Mouse (Mus musculus) CH12.LX (cell line): Measurements from ENCODE around the gene Map3k11. TPM values are rescaled to one million over a fixed set of nuclear protein-coding genes. Genes with fewer than 3 reads are reported as not detected.

Source experiments
- DNase-seq: peaks from one replicate; pipeline ENCODE4 v3.0.0-alpha.2; 2013; ENCODE audit errors: extremely low read depth
- H3K27ac ChIP-seq: 2 replicates; pipeline ENCODE4 v1.5.1; 2012; ENCODE audit warnings: low read depth, mild to moderate bottlenecking, control low read depth, moderate library complexity; ENCODE audit not compliant: insufficient read depth
- H3K27me3 ChIP-seq: replicated peaks from 2 replicates; pipeline ENCODE3; 2012; ENCODE audit warnings: inconsistent platforms
- H3K36me3 ChIP-seq, 2 experiments: replicated peaks in 1 of 2; 2 replicates each; pipeline versions ENCODE3 to v1.6.1; 2012; ENCODE audit warnings: inconsistent platforms in 1 of 2, low read length in 1 of 2, mild to moderate bottlenecking in 1 of 2, mixed read lengths in 1 of 2, moderate library complexity in 1 of 2; ENCODE audit not compliant: control insufficient read depth in 1 of 2, insufficient read depth in 1 of 2
- H3K4me1 ChIP-seq, 2 experiments: 2 replicates each; pipeline ENCODE4 v1.6.1; 2012; ENCODE audit warnings: inconsistent platforms in 1 of 2, moderate library complexity in 1 of 2; ENCODE audit not compliant: insufficient read depth in 2 of 2, control insufficient read depth in 1 of 2
- H3K4me2 ChIP-seq: 2 replicates; pipeline ENCODE4 v1.6.1; 2012; ENCODE audit warnings: low read depth, mild to moderate bottlenecking, control low read depth; ENCODE audit not compliant: poor library complexity, insufficient read depth, severe bottlenecking
- H3K4me3 ChIP-seq, 3 experiments: fragments of 150-350 bp in 1 of 3; sonication (generic) in 1 of 3; replicated peaks in 1 of 3; 2 replicates each; pipeline versions ENCODE3 to v1.5.1; 2011 to 2012; ENCODE audit warnings: low read depth in 2 of 3, low read length in 2 of 3, mild to moderate bottlenecking in 2 of 3, moderate library complexity in 2 of 3, control low read depth in 1 of 3, improper control_type of control experiment in 1 of 3, inconsistent platforms in 1 of 3, mixed read lengths in 1 of 3; ENCODE audit not compliant: poor library complexity in 1 of 3
- H3K79me2 ChIP-seq: replicated peaks from 2 replicates; pipeline ENCODE4 v1.6.1; 2012; ENCODE audit warnings: mild to moderate bottlenecking, moderate library complexity; ENCODE audit not compliant: control insufficient read depth, poor library complexity, insufficient read depth, severe bottlenecking; ENCODE audit errors: extremely low read depth
- H3K9ac ChIP-seq: 2 replicates; pipeline ENCODE4 v1.6.1; 2012; ENCODE audit warnings: low read depth, mild to moderate bottlenecking, control low read depth, moderate library complexity; ENCODE audit not compliant: insufficient read depth
- H3K9me3 ChIP-seq: replicated peaks from 2 replicates; pipeline ENCODE3; 2012; ENCODE audit warnings: low read length, inconsistent platforms, mixed read lengths
- BHLHE40 ChIP-seq: IDR thresholded peaks from 2 replicates; pipeline ENCODE4 v1.6.1; 2011; ENCODE audit warnings: mild to moderate bottlenecking, low read depth, low read length, improper control_type of control experiment
- CHD1 ChIP-seq: IDR thresholded peaks from 2 replicates; pipeline ENCODE4 v1.6.1; 2012; ENCODE audit warnings: low read depth, low read length, improper control_type of control experiment, inconsistent platforms
- CHD2 ChIP-seq: IDR thresholded peaks from 2 replicates; pipeline ENCODE4 v1.6.1; 2011; ENCODE audit warnings: low read length, improper control_type of control experiment
- ELF1 ChIP-seq: IDR thresholded peaks from 2 replicates; pipeline ENCODE4 v1.6.1; 2014; ENCODE audit warnings: low read depth, mild to moderate bottlenecking, inconsistent platforms, low read length, improper control_type of control experiment
- EP300 ChIP-seq: IDR thresholded peaks from 2 replicates; pipeline ENCODE4 v1.6.1; 2011; ENCODE audit warnings: low read length, improper control_type of control experiment
- ETS1 ChIP-seq: conservative IDR thresholded peaks from 2 replicates; pipeline ENCODE4 v1.6.1; 2012; ENCODE audit warnings: low read depth, mild to moderate bottlenecking, inconsistent platforms, low read length, improper control_type of control experiment, moderate library complexity
- GABPA ChIP-seq: IDR thresholded peaks from 2 replicates; pipeline ENCODE4 v1.6.1; 2012; ENCODE audit warnings: low read depth, low read length, improper control_type of control experiment, inconsistent platforms; ENCODE audit not compliant: insufficient replicate concordance
- MAX ChIP-seq: IDR thresholded peaks from 2 replicates; pipeline ENCODE4 v1.6.1; 2011; ENCODE audit warnings: low read length, improper control_type of control experiment
- MAZ ChIP-seq: IDR thresholded peaks from 2 replicates; pipeline ENCODE4 v1.6.1; 2012; ENCODE audit warnings: low read depth, mild to moderate bottlenecking, inconsistent platforms, low read length, improper control_type of control experiment, moderate library complexity
- MEF2A ChIP-seq: IDR thresholded peaks from 2 replicates; pipeline ENCODE4 v1.6.1; 2014; ENCODE audit warnings: low read depth, mild to moderate bottlenecking, inconsistent platforms, low read length, improper control_type of control experiment, borderline replicate concordance
- MXI1 ChIP-seq: IDR thresholded peaks from 2 replicates; pipeline ENCODE4 v1.6.1; 2011; ENCODE audit warnings: mild to moderate bottlenecking, low read depth, low read length, improper control_type of control experiment
- MYC ChIP-seq: IDR thresholded peaks from 2 replicates; pipeline ENCODE4 v1.6.1; 2011; ENCODE audit warnings: low read depth, mild to moderate bottlenecking, improper control_type of control experiment, low read length
- NRF1 ChIP-seq: IDR thresholded peaks from 2 replicates; pipeline ENCODE4 v1.6.1; 2014; ENCODE audit warnings: low read depth, mild to moderate bottlenecking, inconsistent platforms, low read length, improper control_type of control experiment, moderate library complexity
- POLR2A ChIP-seq: IDR thresholded peaks from 2 replicates; pipeline ENCODE4 v1.6.1; 2011; ENCODE audit warnings: low read depth, mild to moderate bottlenecking, improper control_type of control experiment, low read length
- SIN3A ChIP-seq: IDR thresholded peaks from 2 replicates; pipeline ENCODE4 v1.6.1; 2012; ENCODE audit warnings: low read length, improper control_type of control experiment, inconsistent platforms
- TBP ChIP-seq: conservative IDR thresholded peaks from 2 replicates; pipeline ENCODE4 v1.6.1; 2011; ENCODE audit warnings: low read depth, low read length, improper control_type of control experiment
- TCF12 ChIP-seq: IDR thresholded peaks from 2 replicates; pipeline ENCODE4 v1.6.1; 2014; ENCODE audit warnings: low read depth, mild to moderate bottlenecking, inconsistent platforms, low read length, improper control_type of control experiment
- USF1 ChIP-seq: IDR thresholded peaks from 2 replicates; pipeline ENCODE4 v1.6.1; 2014; ENCODE audit warnings: low read depth, mild to moderate bottlenecking, inconsistent platforms, low read length, improper control_type of control experiment
- USF2 ChIP-seq: conservative IDR thresholded peaks from 2 replicates; pipeline ENCODE4 v1.6.1; 2011; ENCODE audit warnings: low read depth, low read length, improper control_type of control experiment
- ZMIZ1 ChIP-seq: IDR thresholded peaks from 2 replicates; pipeline ENCODE4 v1.6.1; 2012; ENCODE audit warnings: low read depth, mild to moderate bottlenecking, inconsistent platforms, low read length, improper control_type of control experiment
- dilution Hi-C: fragments of 300-500 bp; cut with MboI; formaldehyde crosslinking; loops from 2 replicates; pipeline ENCODE4 v1.14.3; 2020; ENCODE audit warnings: low sequenced_read_pairs; ENCODE audit not compliant: extremely low pct_unique_long_range_greater_than_20kb, extremely low pct_ligation_motif_present
- in situ Hi-C: fragments of 300-500 bp; cut with MboI; formaldehyde crosslinking; loops from 3 replicates; pipeline ENCODE4 v1.14.3; 2019; ENCODE audit warnings: low sequenced_read_pairs, low pct_ligation_motif_present, low pct_unique_long_range_greater_than_20kb, mixed read lengths
- polyA plus RNA-seq: library from polyadenylated mRNA; unstranded; fragments of >175 nt; gene quantifications from 2 replicates; pipeline ENCODE4 v1.2.1, GENCODE M21; 2012; ENCODE audit warnings: low read depth; ENCODE audit not compliant: insufficient read length
- total RNA-seq, 2 experiments: library from RNA; depleted of rRNA; stranded (reverse); fragments of 300-350 nt in 1 of 2; fragments of >200 nt in 1 of 2; gene quantifications; 2 replicates each; pipeline ENCODE4 v1.2.3; 2012 to 2014

Map3k11 gene
- total and polyA plus RNA-seq, 3 experiments: 6.0 to 16.0 (median 13.5) TPM

DNA sequence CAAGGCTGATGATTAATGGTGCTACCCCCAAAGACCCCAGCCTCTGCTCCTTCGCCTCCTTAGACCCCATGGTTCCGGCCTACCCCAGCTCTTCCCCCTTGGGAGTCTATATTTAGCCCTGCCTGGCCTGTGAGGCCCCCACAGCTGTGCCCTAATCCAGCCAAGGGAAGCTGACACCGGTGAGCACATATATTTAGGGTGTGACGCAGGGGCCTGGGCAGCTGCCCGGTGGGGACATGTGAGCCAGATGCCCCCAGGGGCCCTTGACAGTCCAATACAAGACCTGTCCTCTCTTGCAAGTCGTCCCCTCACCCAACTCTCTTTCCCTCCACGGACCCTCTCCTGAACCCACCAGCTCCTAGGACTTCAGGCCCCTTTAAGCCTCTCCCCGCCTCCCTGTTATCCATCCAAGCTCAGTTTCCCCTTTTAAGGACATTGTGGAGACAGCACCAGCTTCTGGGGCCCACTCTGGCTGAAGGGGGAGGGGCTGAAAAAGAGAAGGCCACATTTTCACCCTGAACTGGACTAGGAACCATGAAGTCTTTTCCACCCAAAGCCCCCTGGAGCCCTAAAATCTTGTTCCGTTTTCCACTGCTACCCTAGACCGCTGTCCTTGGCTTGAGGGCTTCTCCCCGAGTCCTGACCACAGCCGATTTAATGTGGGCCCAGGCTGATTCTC lies 36.6 kb downstream of the Map3k11 start:
- DNase-seq: peak; percentile 64
- Histone ChIP-seq H3K4me3 (peak overlapping the region; percentile 75 to 85 (median 76)), H3K4me2 (peak overlapping the region; percentile 57), H3K27ac (peak overlapping the region; percentile 95), H3K9me3 (no peaks in the 10 kb centered on the region), H3K36me3 (peaks cover 26 to 48% of the 10 kb centered on the region in 2 experiments), H3K4me1 (peaks cover 14 to 50% of the 10 kb centered on the region in 2 experiments), H3K9ac (peak overlapping the region; percentile 88), H3K27me3 (no peaks in the 10 kb centered on the region), H3K79me2 (peaks cover 26% of the 10 kb centered on the region)
- dilution Hi-C loops: no loop called here
- in situ Hi-C loops: no loop called here
- TF ChIP-seq MAZ (peak; percentile 55; the same call in 1 of the 2 replicates), MYC (no peak), TCF12 (peak; percentile 41; the same call in 1 of the 2 replicates), MAX (0 out of 2 replicates have a peak, but pooled peaks have one; percentile 39), MEF2A (peak; percentile 95), POLR2A (no peak), ZMIZ1 (peak; percentile 62), TBP (no peak), MXI1 (peak; percentile 34), EP300 (peak; percentile 36), CHD1 (peak; percentile 75; the same call in 1 of the 2 replicates), NRF1 (no peak; the same call in 1 of the 2 replicates), USF2 (no peak), CHD2 (peak; percentile 72; the same call in 1 of the 2 replicates), GABPA (no peak), ELF1 (0 out of 2 replicates have a peak, but pooled peaks have one; percentile 28), BHLHE40 (peak; percentile 64; the same call in 1 of the 2 replicates), USF1 (no peak), SIN3A (peak; percentile 10; the same call in 1 of the 2 replicates), ETS1 (peak; percentile 77)
- TF ChIP-seq, all 38 proteins: peak for 13
